Mouse (Mus musculus) right cerebral cortex, postnatal 14 days (tissue): Measurements from ENCODE around the gene Hamp2.
"Not testable (repeated sequence)": the region's sequence is repeated elsewhere in the genome, so short reads cannot be mapped to it uniquely, and the experiment has no call there.

Experiments used
- DNase-seq: peaks from one replicate; pipeline ENCODE4 v3.0.0; 2022

Hamp2 gene

GRCm38 (mm10) chr7:30924581-30924980 lies at the start of gene Hamp2:
Hamp2 (minus strand) TSS chr7:30924681.
- not testable (repeated sequence) for DNase-seq

GRCm38 (mm10) chr7:30973501-30974289 lies 49.2 kb upstream of the Hamp2 start, which contains the start of gene Fam187b:
Fam187b (plus strand) TSS chr7:30973790.
- DNase-seq = peak; percentile 74

GRCm38 (mm10) chr7:30973251-30973500 lies 48.7 kb upstream of the Hamp2 start, which contains the start of gene Lsr:
Lsr (minus strand) TSS chr7:30973464.
- no peak for DNase-seq

- DNase-seq = no peak
These were observed 48.2 kb upstream of the Hamp2 start for GRCm38 (mm10) chr7:30972426-30973250.

- no peak for DNase-seq
These were observed 47.4 kb upstream of the Hamp2 start for GRCm38 (mm10) chr7:30971901-30972300.

- no peak for DNase-seq
These were observed 44.7 kb upstream of the Hamp2 start for GRCm38 (mm10) chr7:30969174-30969573.

- no peak for DNase-seq
These were observed 44.1 kb upstream of the Hamp2 start for GRCm38 (mm10) chr7:30968611-30969010.

- DNase-seq = no peak
These were observed 42.2 kb upstream of the Hamp2 start for GRCm38 (mm10) chr7:30966657-30967056.

- no peak for DNase-seq
These were observed 41.2 kb upstream of the Hamp2 start for GRCm38 (mm10) chr7:30965677-30966076.

GRCm38 (mm10) chr7:30964366-30964765 lies 39.9 kb upstream of the Hamp2 start:
- DNase-seq = no peak

GRCm38 (mm10) chr7:30962862-30963261 lies 38.4 kb upstream of the Hamp2 start:
- no peak for DNase-seq

- DNase-seq = no peak
These were observed 35.4 kb upstream of the Hamp2 start for GRCm38 (mm10) chr7:30959786-30960349.

- no peak for DNase-seq
These were observed 34.5 kb upstream of the Hamp2 start for GRCm38 (mm10) chr7:30958866-30959487.

GRCm38 (mm10) chr7:30958109-30958865 lies 33.8 kb upstream of the Hamp2 start:
- DNase-seq = no peak

GRCm38 (mm10) chr7:30957367-30957783 lies 32.9 kb upstream of the Hamp2 start:
- peak; percentile 83 for DNase-seq

GRCm38 (mm10) chr7:30956756-30957366 lies 32.4 kb upstream of the Hamp2 start, which contains the start of gene Usf2:
Usf2 (minus strand) TSS chr7:30956803.
- DNase-seq = peak; percentile 88

- DNase-seq = no peak
These were observed 31.9 kb upstream of the Hamp2 start for GRCm38 (mm10) chr7:30956357-30956751.

GRCm38 (mm10) chr7:30955584-30956356 lies 31.3 kb upstream of the Hamp2 start:
- DNase-seq = peak; percentile 83

GRCm38 (mm10) chr7:30954971-30955520 lies 30.6 kb upstream of the Hamp2 start:
- DNase-seq = no peak

GRCm38 (mm10) chr7:30954036-30954435 lies 29.6 kb upstream of the Hamp2 start:
- DNase-seq = no peak

- no peak for DNase-seq
These were observed 29.0 kb upstream of the Hamp2 start for GRCm38 (mm10) chr7:30953459-30953858.
